In genomic region chr2:7245958-7246774, GRCm38 (mm10) we compare ENCODE assay signal across 8 mouse cellular contexts.
A peak's percentile ranks its signal among the peaks of the same experiment; 100 is the strongest.
DNase-seq lines count a peak whose midpoint lies in the region; ATAC-seq and TF ChIP-seq lines count a peak whose summit lies in the region.

No protein-coding gene starts in this region.

- H3ac ChIP-seq in myocyte (ENCODE audit: control insufficient read depth, insufficient read length): no peak overlapping the region

- no peak overlapping the region for H3K4me2 ChIP-seq in heart, embryonic 11.5 days
- H3K4me2 ChIP-seq in embryonic facial prominence, embryonic 11.5 days (ENCODE audit: low read depth, low read length): no peak overlapping the region
- H3K4me2 ChIP-seq in kidney, embryonic 15.5 days: no peak overlapping the region
- no peak overlapping the region for H3K4me2 ChIP-seq in myocyte (ENCODE audit: low read depth)

- H3K79me2 ChIP-seq in heart, adult 2 months (replicated peaks; ENCODE audit: control insufficient read depth, insufficient read depth, low read length): no peaks in the 10 kb centered on the region
- no peaks in the 10 kb centered on the region for H3K79me2 ChIP-seq in myocyte (ENCODE audit: control insufficient read depth, insufficient read depth)

- ATAC-seq in heart, embryonic 11.5 days (replicated peaks; ENCODE audit: insufficient number of reproducible peaks, low FRiP score, low TSS enrichment): no peak
- no peak for ATAC-seq in embryonic facial prominence, embryonic 11.5 days (replicated peaks; ENCODE audit: insufficient number of reproducible peaks, low FRiP score, low TSS enrichment, low read depth)
- peak; percentile 89 for ATAC-seq in kidney, embryonic 15.5 days (replicated peaks; ENCODE audit: low FRiP score)

- H3K4me1 ChIP-seq in heart, adult 2 months (ENCODE audit: control insufficient read depth, insufficient read depth, low read length): peaks cover 2% of the 10 kb centered on the region; the same call in 1 of the 2 replicates
- H3K4me1 ChIP-seq in heart, embryonic 11.5 days (ENCODE audit: control insufficient read depth, insufficient read depth, low read length): no peaks in the 10 kb centered on the region
- no peaks in the 10 kb centered on the region for H3K4me1 ChIP-seq in embryonic facial prominence, embryonic 11.5 days (ENCODE audit: control insufficient read depth, insufficient read depth, low read length)
- no peaks in the 10 kb centered on the region for H3K4me1 ChIP-seq in kidney, embryonic 15.5 days

- no peak for TF ChIP-seq POLR2A in heart, adult 2 months (IDR thresholded peaks at IDR 0.05; ENCODE audit: insufficient read depth, low read depth, low read length)
- TF ChIP-seq POLR2A in myocyte (IDR thresholded peaks at IDR 0.05; ENCODE audit: insufficient read length, low read depth): no peak

- no peaks in the 10 kb centered on the region for H3K27me3 ChIP-seq in heart, adult 2 months (ENCODE audit: control insufficient read depth, insufficient read depth, low read length)
- no peaks in the 10 kb centered on the region for H3K27me3 ChIP-seq in heart, embryonic 11.5 days (ENCODE audit: control insufficient read depth, insufficient read depth, low read length)
- H3K27me3 ChIP-seq in embryonic facial prominence, embryonic 11.5 days (ENCODE audit: control insufficient read depth, insufficient read depth, low read length): no peaks in the 10 kb centered on the region
- no peaks in the 10 kb centered on the region for H3K27me3 ChIP-seq in kidney, embryonic 15.5 days
- H3K27me3 ChIP-seq in myocyte (ENCODE audit: control insufficient read depth, insufficient read depth, insufficient read length): no peaks in the 10 kb centered on the region

- H3K4me3 ChIP-seq in heart, adult 2 months: no peak overlapping the region
- H3K4me3 ChIP-seq in heart, embryonic 11.5 days (ENCODE audit: low read depth, low read length): no peak overlapping the region
- no peak overlapping the region for H3K4me3 ChIP-seq in embryonic facial prominence, embryonic 11.5 days (ENCODE audit: low read depth, low read length)
- no peak overlapping the region for H3K4me3 ChIP-seq in kidney, embryonic 15.5 days (replicated peaks)
- no peak overlapping the region for H3K4me3 ChIP-seq in myocyte

- peak overlapping the region; percentile 7; the same call in 1 of the 2 replicates for H3K27ac ChIP-seq in heart, adult 2 months
- no peak overlapping the region for H3K27ac ChIP-seq in heart, embryonic 11.5 days (ENCODE audit: low read depth, low read length)
- no peak overlapping the region for H3K27ac ChIP-seq in embryonic facial prominence, embryonic 11.5 days (replicated peaks; ENCODE audit: low read depth, low read length)
- peak overlapping the region; percentile 22; the same call in 1 of the 2 replicates for H3K27ac ChIP-seq in kidney, embryonic 15.5 days

- 55% methylated on average over 4 of the region's 4 CpGs for whole genome bisulfite sequencing in heart, adult 2 months
- 52% methylated on average over 4 of the region's 4 CpGs for WGBS in heart, embryonic 11.5 days (ENCODE audit: insufficient replicate concordance)
- 35% methylated on average over 4 of the region's 4 CpGs for WGBS in embryonic facial prominence, embryonic 11.5 days
- WGBS in kidney, embryonic 15.5 days: 51% methylated on average over 4 of the region's 4 CpGs

- DNase-seq in heart, adult 2 months: peak; percentile 45 to 53
- DNase-seq in embryonic facial prominence, embryonic 11.5 days (ENCODE audit: low spot score): peak; percentile 72
- no peak for DNase-seq in cerebellum, adult 8-10 months
- DNase-seq in spleen, postnatal 14 days (ENCODE audit: low spot score in 2 of 2): no peak
- DNase-seq in spleen, postnatal 4 days (ENCODE audit: low spot score in 2 of 2): no peak

- no peaks in the 10 kb centered on the region for H3K36me3 ChIP-seq in heart, adult 2 months (ENCODE audit: control insufficient read depth, insufficient read depth, low read length)
- H3K36me3 ChIP-seq in heart, embryonic 11.5 days (ENCODE audit: control insufficient read depth, insufficient read depth, low read length): no peaks in the 10 kb centered on the region
- no peaks in the 10 kb centered on the region for H3K36me3 ChIP-seq in embryonic facial prominence, embryonic 11.5 days (replicated peaks; ENCODE audit: control insufficient read depth, insufficient read depth, low read depth, low read length)
- H3K36me3 ChIP-seq in kidney, embryonic 15.5 days: no peaks in the 10 kb centered on the region
- H3K36me3 ChIP-seq in myocyte (ENCODE audit: control insufficient read depth, insufficient read depth): no peaks in the 10 kb centered on the region

- no peak overlapping the region for H3K9ac ChIP-seq in heart, adult 2 months (ENCODE audit: low read depth, low read length)
- H3K9ac ChIP-seq in heart, embryonic 11.5 days (ENCODE audit: low read depth, low read length): no peak overlapping the region
- no peak overlapping the region for H3K9ac ChIP-seq in embryonic facial prominence, embryonic 11.5 days (replicated peaks; ENCODE audit: low read length)
- no peak overlapping the region for H3K9ac ChIP-seq in kidney, embryonic 15.5 days

- no peak for TF ChIP-seq CTCF in heart, adult 2 months (IDR thresholded peaks at IDR 0.05)

- intact Hi-C loops in heart, adult 2 months (cut with DNase I): no loop called here

- no peaks in the 10 kb centered on the region for H3K9me3 ChIP-seq in heart, embryonic 11.5 days (replicated peaks; ENCODE audit: control insufficient read depth, low read length)
- H3K9me3 ChIP-seq in embryonic facial prominence, embryonic 11.5 days (replicated peaks; ENCODE audit: control insufficient read depth, low read length): no peaks in the 10 kb centered on the region
- no peaks in the 10 kb centered on the region for H3K9me3 ChIP-seq in kidney, embryonic 15.5 days (replicated peaks)

- TF ChIP-seq EP300 in heart, adult 2 months (IDR thresholded peaks at IDR 0.05; ENCODE audit: insufficient read depth, low read depth, low read length): no peak

TF ChIP-seq in myocyte, 11 proteins besides CTCF, POLR2A, EP300 and RAD21:
- TF ChIP-seq CEBPB (IDR thresholded peaks at IDR 0.05; ENCODE audit: insufficient read depth, poor library complexity, severe bottlenecking) (peak; percentile 85), POLR2AphosphoS2 (IDR thresholded peaks at IDR 0.05; ENCODE audit: insufficient read length, low read depth) (no peak), TCF12 (IDR thresholded peaks at IDR 0.05; ENCODE audit: insufficient read depth, poor library complexity, severe bottlenecking) (no peak), USF1 (IDR thresholded peaks at IDR 0.05; ENCODE audit: low read depth) (no peak), REST (IDR thresholded peaks at IDR 0.05; ENCODE audit: insufficient read depth, insufficient read length) (no peak), MYOD1 (IDR thresholded peaks at IDR 0.05; ENCODE audit: control insufficient read depth in 1 of 3, insufficient read length in 2 of 3, low read depth in 2 of 3) (no peak)

Comparison
In these comparisons a context has a peak if more than half of its experiments do, and no peak if none do; other contexts are left out.
1. H3K27ac ChIP-seq: peak in heart, adult 2 months (single experiment) and kidney, embryonic 15.5 days (single experiment); none in heart, embryonic 11.5 days (single experiment) and embryonic facial prominence, embryonic 11.5 days (single experiment).
2. DNase-seq: peak in heart, adult 2 months (2 of 2) and embryonic facial prominence, embryonic 11.5 days (single experiment); none in cerebellum, adult 8-10 months (single experiment), spleen, postnatal 14 days (0 of 2) and spleen, postnatal 4 days (0 of 2).